Mouse (Mus musculus) stomach, postnatal 0 days (tissue): ENCODE data around the gene Arhgap9. TPM values are rescaled to one million over a fixed set of nuclear protein-coding genes. Genes with fewer than 3 reads are reported as not detected.

Source experiments
- ATAC-seq: fragments of 200-750 bp; cut with Nextera tagmentation; 2 replicates; pipeline ENCODE4 v1.8.0; 2017; ENCODE audit not compliant: low FRiP score, low TSS enrichment
- DNase-seq: peaks from one replicate; pipeline ENCODE4 v3.0.0-alpha.2; 2016; ENCODE audit warnings: low spot score
- H3K27ac ChIP-seq: fragments of 300-500 bp; sonication (generic); replicated peaks from 2 replicates; pipeline ENCODE4 v1.5.1; 2014; ENCODE audit warnings: mild to moderate bottlenecking, control low read depth
- H3K27me3 ChIP-seq: fragments of 300-500 bp; sonication (generic); 2 replicates; pipeline ENCODE4 v1.6.1; 2014; ENCODE audit warnings: low read length; ENCODE audit not compliant: control insufficient read depth, insufficient read depth
- H3K36me3 ChIP-seq: fragments of 300-500 bp; sonication (generic); 2 replicates; pipeline ENCODE4 v1.6.1; 2014; ENCODE audit warnings: low read length, mixed read lengths; ENCODE audit not compliant: control insufficient read depth, insufficient read depth
- H3K4me1 ChIP-seq: fragments of 300-500 bp; sonication (generic); replicated peaks from 2 replicates; pipeline ENCODE4 v1.6.1; 2014; ENCODE audit warnings: antibody characterized with exemption; ENCODE audit not compliant: control insufficient read depth, insufficient read depth
- H3K4me2 ChIP-seq: fragments of 300-500 bp; sonication (generic); replicated peaks from 2 replicates; pipeline ENCODE4 v1.6.1; 2014; ENCODE audit warnings: low read depth, mild to moderate bottlenecking, control low read depth, moderate library complexity
- H3K4me3 ChIP-seq: fragments of 300-500 bp; sonication (generic); 2 replicates; pipeline ENCODE4 v1.5.1; 2014; ENCODE audit warnings: low read depth, low read length, control low read depth
- H3K9ac ChIP-seq: fragments of 300-500 bp; sonication (generic); 2 replicates; pipeline ENCODE4 v1.6.1; 2014; ENCODE audit warnings: mild to moderate bottlenecking, low read length, control low read depth, mixed read lengths
- H3K9me3 ChIP-seq: fragments of 300-500 bp; sonication (generic); 2 replicates; pipeline ENCODE4 v1.6.1; 2016; ENCODE audit warnings: low read length; ENCODE audit not compliant: control insufficient read depth
- CTCF ChIP-seq: IDR thresholded peaks from 2 replicates; pipeline ENCODE4 v1.5.1; 2016; ENCODE audit warnings: antibody characterized with exemption, low read depth, mild to moderate bottlenecking, moderate library complexity
- EP300 ChIP-seq: optimal IDR thresholded peaks from 2 replicates; pipeline ENCODE3; 2016; ENCODE audit warnings: antibody characterized with exemption
- WGBS: fragments of 180-500 bp; shearing (Covaris S2); extraction: QIAGEN DNeasy Blood & Tissue Kit; methylation state at CpG from one replicate; pipeline ENCODE4 v1.1.7; 2014; 5-methylcytosine and 5-hydroxymethylcytosine counted together
- polyA plus RNA-seq: library from polyadenylated mRNA; unstranded; fragments of >200 nt; fragmentation: Nextera tagmentation; extraction: Ambion mirVana; gene quantifications from 2 replicates; pipeline ENCODE4 v1.2.1, GENCODE M21; 2015

Arhgap9 gene
- polyA plus RNA-seq, 1 experiment from 2014 or later = 5.2 TPM

- no peak for ATAC-seq
- no peaks in the 10 kb centered on the region for H3K9me3 ChIP-seq
- no peak overlapping the region for H3K4me2 ChIP-seq
- H3K27ac ChIP-seq = no peak overlapping the region
- no peak overlapping the region for H3K4me3 ChIP-seq
- peaks cover 10% of the 10 kb centered on the region; the same call in 1 of the 2 replicates for H3K4me1 ChIP-seq
- no peaks in the 10 kb centered on the region for H3K27me3 ChIP-seq
- H3K36me3 ChIP-seq = no peaks in the 10 kb centered on the region
- no peak overlapping the region for H3K9ac ChIP-seq
- TF ChIP-seq EP300 (no peak), CTCF (no peak)
- WGBS = 57% methylated on average over 18 of the region's 18 CpGs
- no peak for DNase-seq
These were observed 5.8 kb downstream of the Arhgap9 start for GRCm38 (mm10) chr10:127327461-127328145.

GRCm38 (mm10) chr10:127330212-127330611 is 8.4 kb downstream of the Arhgap9 start:
- H3K36me3 ChIP-seq = no peaks in the 10 kb centered on the region

GRCm38 (mm10) chr10:127332211-127332874 is 10.6 kb downstream of the Arhgap9 start:
- Histone ChIP-seq H3K27ac (no peak overlapping the region), H3K4me1 (no peaks in the 10 kb centered on the region), H3K27me3 (no peaks in the 10 kb centered on the region), H3K9me3 (no peaks in the 10 kb centered on the region), H3K36me3 (no peaks in the 10 kb centered on the region), H3K9ac (no peak overlapping the region), H3K4me3 (no peak overlapping the region), H3K4me2 (no peak overlapping the region)
- TF ChIP-seq CTCF = peak; percentile 44
- no peak for TF ChIP-seq EP300
- ATAC-seq (no peak), DNase-seq (no peak)
- 51% methylated on average over 30 of the region's 31 CpGs for WGBS

More at GRCm38 (mm10) chr10:127330212-127330611, 8.4 kb downstream of the Arhgap9 start:
- no peak overlapping the region for H3K4me2 ChIP-seq
- peaks cover 10% of the 10 kb centered on the region; the same call in 1 of the 2 replicates for H3K4me1 ChIP-seq
- no peak overlapping the region for H3K27ac ChIP-seq
- WGBS = 73% methylated on average over 7 of the region's 7 CpGs
- DNase-seq (no peak), ATAC-seq (no peak)
- no peaks in the 10 kb centered on the region for H3K27me3 ChIP-seq
- no peak overlapping the region for H3K9ac ChIP-seq
- H3K4me3 ChIP-seq = no peak overlapping the region
- no peak for TF ChIP-seq CTCF
- no peak for TF ChIP-seq EP300
- no peaks in the 10 kb centered on the region for H3K9me3 ChIP-seq

- no peak for ATAC-seq
- Histone ChIP-seq H3K4me2 (no peak overlapping the region), H3K4me3 (no peak overlapping the region), H3K9me3 (no peaks in the 10 kb centered on the region), H3K27me3 (no peaks in the 10 kb centered on the region), H3K27ac (no peak overlapping the region), H3K9ac (no peak overlapping the region), H3K4me1 (no peaks in the 10 kb centered on the region), H3K36me3 (no peaks in the 10 kb centered on the region)
- WGBS = 65% methylated on average over 5 of the region's 5 CpGs
- DNase-seq = no peak
- no peak for TF ChIP-seq EP300
- TF ChIP-seq CTCF = peak; percentile 62
These were observed 11.4 kb downstream of the Arhgap9 start for GRCm38 (mm10) chr10:127333152-127333551.

GRCm38 (mm10) chr10:127335271-127335670 is 13.5 kb downstream of the Arhgap9 start:
- Histone ChIP-seq H3K4me3 (no peak overlapping the region), H3K9me3 (no peaks in the 10 kb centered on the region), H3K9ac (no peak overlapping the region), H3K27ac (no peak overlapping the region), H3K4me2 (no peak overlapping the region), H3K4me1 (no peaks in the 10 kb centered on the region), H3K27me3 (no peaks in the 10 kb centered on the region), H3K36me3 (no peaks in the 10 kb centered on the region)
- DNase-seq (no peak), ATAC-seq (no peak)
- no peak for TF ChIP-seq EP300
- no peak for TF ChIP-seq CTCF
- 68% methylated on average over 1 of the region's 1 CpGs for WGBS

- DNase-seq = no peak
- WGBS = 44% methylated on average over 5 of the region's 5 CpGs
- ATAC-seq = no peak
- Histone ChIP-seq H3K27ac (no peak overlapping the region), H3K9ac (no peak overlapping the region), H3K9me3 (no peaks in the 10 kb centered on the region), H3K27me3 (no peaks in the 10 kb centered on the region; the same call in 1 of the 2 replicates), H3K36me3 (no peaks in the 10 kb centered on the region), H3K4me3 (no peak overlapping the region), H3K4me1 (no peaks in the 10 kb centered on the region; the same call in 1 of the 2 replicates), H3K4me2 (no peak overlapping the region)
- TF ChIP-seq CTCF = 0 out of 2 replicates have a peak, but pooled peaks have one; percentile 1
- no peak for TF ChIP-seq EP300
These were observed 15.2 kb downstream of the Arhgap9 start for GRCm38 (mm10) chr10:127336952-127337351.
